Mouse (Mus musculus): Measurements from ENCODE around the gene Odf3b. TPM values are rescaled to one million over a fixed set of nuclear protein-coding genes. Genes with fewer than 3 reads are reported as not detected.
A peak's percentile ranks its signal among the peaks of the same experiment; 100 is the strongest.

Gene Odf3b
- 2.1 and 3.2 TPM in 2 replicates for polyA plus RNA-seq (2015; fragmentation: Nextera tagmentation; extraction: Ambion mirVana)

DNA sequence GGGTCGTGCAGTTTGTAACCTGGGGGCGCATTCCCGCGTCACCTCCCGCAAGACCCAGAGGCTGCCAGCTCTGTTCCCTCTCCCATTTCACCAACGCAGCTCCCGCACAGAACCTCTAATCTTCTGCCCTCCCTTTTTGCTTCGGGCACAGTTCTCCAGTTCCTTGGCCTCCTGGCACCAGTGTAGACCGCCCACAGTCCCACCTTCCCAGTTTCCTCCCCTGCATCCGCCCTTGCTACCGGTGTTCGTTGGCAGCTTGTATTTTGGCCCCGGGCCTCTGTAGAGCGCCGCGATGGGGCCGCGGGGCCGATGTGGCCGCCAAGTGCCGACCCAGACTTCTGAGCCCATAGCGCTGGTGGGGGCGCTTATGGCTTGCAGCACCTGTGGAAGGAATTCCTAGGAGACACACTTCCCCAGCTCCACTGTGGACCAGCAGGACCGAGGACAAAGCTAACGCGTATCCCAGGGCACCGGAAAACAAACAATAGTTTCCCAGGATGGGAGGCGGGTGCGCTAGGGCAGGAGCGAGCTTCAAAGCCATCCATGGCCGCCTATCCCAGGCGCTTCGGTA lies at the start of gene Odf3b:
TSS of gene Odf3b (minus strand) at position 452 of the 571 bp plus-strand sequence.
- no peak within 1 kb of the TSS for H3K27ac ChIP-seq (ENCODE audit: low read depth, low read length)
- peaks cover 9% of the 10 kb centered on the region for H3K4me1 ChIP-seq (replicated peaks; ENCODE audit: control insufficient read depth, insufficient read depth, low read length)
- no peaks in the 10 kb centered on the region for H3K36me3 ChIP-seq (ENCODE audit: control insufficient read depth, insufficient read depth)
- TF ChIP-seq CTCF (IDR thresholded peaks at IDR 0.05; ENCODE audit: low read depth) = no peak
- peak within 1 kb of the TSS; percentile 42 for H3K4me3 ChIP-seq (ENCODE audit: low read depth, low read length)
- H3K4me2 ChIP-seq (replicated peaks; ENCODE audit: low read depth) = peak within 1 kb of the TSS; percentile 74
- H3K27me3 ChIP-seq (replicated peaks; ENCODE audit: control insufficient read depth, insufficient read depth, low read length) = peaks cover 39% of the 10 kb centered on the region
- no peak within 1 kb of the TSS for H3K9ac ChIP-seq (ENCODE audit: low read depth, low read length)
- no peak for ATAC-seq
- H3K9me3 ChIP-seq (ENCODE audit: control insufficient read depth) = no peaks in the 10 kb centered on the region
- WGBS = 1% methylated on average over 33 of the region's 33 CpGs

DNA sequence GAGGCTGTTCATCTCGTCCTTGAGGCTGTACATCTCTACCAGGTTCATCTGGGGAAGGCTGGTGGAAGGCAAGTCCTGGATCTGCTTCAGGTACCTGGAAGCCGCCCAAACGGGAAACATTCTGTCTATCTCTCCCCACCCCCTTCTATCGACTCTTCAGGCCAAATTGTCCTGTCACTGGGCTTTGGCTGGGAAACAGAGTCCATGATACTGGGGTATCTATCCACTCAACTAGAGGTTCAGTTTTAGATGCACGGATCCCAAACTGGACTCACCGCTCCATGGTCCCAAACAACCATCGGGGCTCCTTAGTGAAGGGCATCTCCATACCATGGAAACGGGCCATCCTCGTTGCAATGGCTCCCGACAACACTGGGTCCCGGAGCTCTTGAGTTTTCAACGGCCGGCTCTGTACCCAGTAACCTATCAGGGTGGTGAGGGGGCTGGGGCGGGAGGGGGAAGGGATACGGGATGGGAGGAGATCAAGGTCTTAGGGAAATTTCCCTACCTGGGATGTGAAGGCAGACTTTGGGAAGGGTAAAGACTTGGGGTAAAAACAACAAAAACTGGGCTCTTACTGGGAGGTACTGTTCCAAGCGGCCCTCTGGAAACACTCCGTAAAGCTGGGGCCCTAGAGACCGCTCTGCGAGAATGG lies 49.2 kb upstream of the Odf3b start:
- peak overlapping the region; percentile 82 for H3K4me3 ChIP-seq (ENCODE audit: low read depth, low read length)
- H3K9me3 ChIP-seq (ENCODE audit: control insufficient read depth) = no peaks in the 10 kb centered on the region
- peaks cover 29% of the 10 kb centered on the region for H3K36me3 ChIP-seq (ENCODE audit: control insufficient read depth, insufficient read depth)
- no peaks in the 10 kb centered on the region for H3K27me3 ChIP-seq (replicated peaks; ENCODE audit: control insufficient read depth, insufficient read depth, low read length)
- WGBS = 86% methylated on average over 19 of the region's 19 CpGs
- H3K27ac ChIP-seq (ENCODE audit: low read depth, low read length) = no peak overlapping the region
- TF ChIP-seq CTCF (IDR thresholded peaks at IDR 0.05; ENCODE audit: low read depth) = no peak
- ATAC-seq = no peak
- peaks cover 8% of the 10 kb centered on the region; the same call in 1 of the 2 replicates for H3K4me1 ChIP-seq (replicated peaks; ENCODE audit: control insufficient read depth, insufficient read depth, low read length)
- peak overlapping the region; percentile 83; the same call in 1 of the 2 replicates for H3K9ac ChIP-seq (ENCODE audit: low read depth, low read length)
- H3K4me2 ChIP-seq (replicated peaks; ENCODE audit: low read depth) = peak overlapping the region; percentile 94

DNA sequence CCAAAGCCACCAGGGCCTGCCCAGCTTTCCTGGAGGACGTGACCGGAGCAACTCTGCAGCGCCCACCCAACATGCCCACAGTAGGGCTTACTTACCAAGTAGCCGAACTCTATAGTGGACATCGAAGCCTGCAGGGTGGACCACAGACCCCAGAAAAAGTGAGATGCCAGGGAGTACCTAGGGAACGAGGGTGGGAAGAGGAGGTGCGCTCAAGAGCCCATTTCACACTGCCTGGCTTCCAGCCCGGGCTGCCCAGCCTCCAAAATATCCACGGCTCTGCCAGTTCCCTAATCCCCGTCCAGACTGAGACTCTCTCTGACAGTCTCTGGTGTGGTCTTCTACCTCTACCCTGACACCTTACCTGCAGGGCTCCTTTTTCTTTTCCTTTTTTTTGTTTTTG lies 47.6 kb upstream of the Odf3b start:
- Histone ChIP-seq H3K4me2 (replicated peaks; ENCODE audit: low read depth) (no peak overlapping the region), H3K27ac (ENCODE audit: low read depth, low read length) (no peak overlapping the region), H3K36me3 (ENCODE audit: control insufficient read depth, insufficient read depth) (peaks cover 29% of the 10 kb centered on the region), H3K9ac (ENCODE audit: low read depth, low read length) (no peak overlapping the region), H3K4me3 (ENCODE audit: low read depth, low read length) (no peak overlapping the region), H3K9me3 (ENCODE audit: control insufficient read depth) (no peaks in the 10 kb centered on the region), H3K4me1 (replicated peaks; ENCODE audit: control insufficient read depth, insufficient read depth, low read length) (peaks cover 8% of the 10 kb centered on the region; the same call in 1 of the 2 replicates), H3K27me3 (replicated peaks; ENCODE audit: control insufficient read depth, insufficient read depth, low read length) (no peaks in the 10 kb centered on the region)
- WGBS = 97% methylated on average over 10 of the region's 10 CpGs
- TF ChIP-seq CTCF (IDR thresholded peaks at IDR 0.05; ENCODE audit: low read depth) = no peak
- ATAC-seq = no peak

DNA sequence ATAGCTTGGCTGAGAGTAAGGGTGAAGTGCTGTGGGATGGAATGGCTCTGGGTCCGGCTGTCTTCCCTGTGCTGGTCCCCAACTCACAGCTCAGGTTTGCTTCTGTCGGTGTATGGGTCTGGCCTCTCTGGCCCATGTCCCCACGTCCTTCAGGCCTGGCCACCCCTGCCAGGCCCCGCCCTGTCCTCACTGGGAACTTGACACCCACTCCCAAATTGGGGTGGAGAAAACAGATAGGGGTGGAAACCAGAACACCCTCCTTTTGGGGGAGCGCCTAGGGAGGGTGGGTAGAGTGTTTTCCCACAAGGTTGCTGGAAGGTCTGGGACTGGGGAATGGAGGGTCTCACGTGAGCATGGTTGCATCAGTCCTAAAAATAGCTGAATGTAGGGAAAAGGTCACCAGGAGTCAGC lies 46.6 kb upstream of the Odf3b start, which contains the start of gene Cpt1b:
TSS of gene Cpt1b (minus strand) at position 153 of the 411 bp plus-strand sequence.
- no peak for ATAC-seq

DNA sequence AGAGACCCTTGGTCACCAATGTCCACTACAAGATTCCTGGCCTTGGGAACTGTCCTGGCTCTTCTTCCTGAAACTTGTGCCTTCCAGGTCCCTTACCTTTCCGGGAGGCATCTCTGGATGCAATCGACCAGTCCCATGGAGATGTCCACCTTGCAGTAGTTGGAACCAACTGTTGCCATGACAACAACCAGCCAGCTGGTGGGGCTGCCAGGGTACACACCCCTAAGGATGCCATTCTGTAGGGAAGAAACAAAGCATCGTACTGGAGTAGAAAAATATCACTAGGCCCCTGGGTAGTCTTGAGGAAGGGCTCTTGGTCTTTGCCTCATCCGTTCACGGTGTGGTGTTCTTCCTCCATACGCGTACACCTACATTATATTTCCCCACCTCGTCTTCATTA lies 45.5 kb upstream of the Odf3b start:
- no peak overlapping the region for H3K27ac ChIP-seq (ENCODE audit: low read depth, low read length)
- H3K9me3 ChIP-seq (ENCODE audit: control insufficient read depth) = no peaks in the 10 kb centered on the region
- no peak overlapping the region for H3K4me2 ChIP-seq (replicated peaks; ENCODE audit: low read depth)
- no peak overlapping the region for H3K4me3 ChIP-seq (ENCODE audit: low read depth, low read length)
- TF ChIP-seq CTCF (IDR thresholded peaks at IDR 0.05; ENCODE audit: low read depth) = no peak
- H3K9ac ChIP-seq (ENCODE audit: low read depth, low read length) = no peak overlapping the region
- peaks cover 36% of the 10 kb centered on the region for H3K36me3 ChIP-seq (ENCODE audit: control insufficient read depth, insufficient read depth)
- ATAC-seq = no peak
- 82% methylated on average over 8 of the region's 8 CpGs for WGBS
- no peaks in the 10 kb centered on the region for H3K27me3 ChIP-seq (replicated peaks; ENCODE audit: control insufficient read depth, insufficient read depth, low read length)
- 0 out of 2 replicates have a peak, but pooled peaks cover 8% of the 10 kb centered on the region for H3K4me1 ChIP-seq (replicated peaks; ENCODE audit: control insufficient read depth, insufficient read depth, low read length)

More for the DNA sequence above, 46.6 kb upstream of the Odf3b start, which contains the start of gene Cpt1b:
- H3K27me3 ChIP-seq (replicated peaks; ENCODE audit: control insufficient read depth, insufficient read depth, low read length) = no peaks in the 10 kb centered on the region
- TF ChIP-seq CTCF (IDR thresholded peaks at IDR 0.05; ENCODE audit: low read depth) = no peak
- 0 out of 2 replicates have a peak, but pooled peaks cover 8% of the 10 kb centered on the region for H3K4me1 ChIP-seq (replicated peaks; ENCODE audit: control insufficient read depth, insufficient read depth, low read length)
- no peak within 1 kb of the TSS for H3K4me3 ChIP-seq (ENCODE audit: low read depth, low read length)
- H3K9me3 ChIP-seq (ENCODE audit: control insufficient read depth) = no peaks in the 10 kb centered on the region
- WGBS = 48% methylated on average over 6 of the region's 6 CpGs
- H3K27ac ChIP-seq (ENCODE audit: low read depth, low read length) = no peak within 1 kb of the TSS
- peaks cover 29% of the 10 kb centered on the region for H3K36me3 ChIP-seq (ENCODE audit: control insufficient read depth, insufficient read depth)
- H3K9ac ChIP-seq (ENCODE audit: low read depth, low read length) = no peak within 1 kb of the TSS
- H3K4me2 ChIP-seq (replicated peaks; ENCODE audit: low read depth) = no peak within 1 kb of the TSS

DNA sequence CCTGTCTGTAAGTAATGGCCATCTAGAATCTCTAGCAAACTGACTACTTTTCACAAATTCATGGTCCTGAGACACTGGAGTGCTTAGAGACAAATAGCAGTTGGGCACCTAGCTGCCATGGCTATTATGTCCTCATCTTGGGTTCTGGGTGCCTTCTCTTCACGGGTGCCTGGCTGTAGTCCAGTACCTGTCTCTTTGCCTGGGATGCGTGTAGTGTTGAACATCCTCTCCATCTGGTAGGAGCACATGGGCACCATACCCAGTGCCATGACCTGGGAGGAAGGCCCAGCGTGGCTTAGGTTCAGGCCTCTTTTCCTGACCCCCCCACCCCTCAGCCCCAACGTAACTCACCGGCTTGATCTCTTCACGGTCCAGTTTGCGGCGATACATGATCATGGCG lies 42.9 kb upstream of the Odf3b start:
- Histone ChIP-seq H3K36me3 (ENCODE audit: control insufficient read depth, insufficient read depth) (peaks cover 39% of the 10 kb centered on the region), H3K9me3 (ENCODE audit: control insufficient read depth) (no peaks in the 10 kb centered on the region), H3K27me3 (replicated peaks; ENCODE audit: control insufficient read depth, insufficient read depth, low read length) (no peaks in the 10 kb centered on the region), H3K27ac (ENCODE audit: low read depth, low read length) (no peak overlapping the region), H3K4me1 (replicated peaks; ENCODE audit: control insufficient read depth, insufficient read depth, low read length) (no peaks in the 10 kb centered on the region), H3K4me3 (ENCODE audit: low read depth, low read length) (no peak overlapping the region), H3K4me2 (replicated peaks; ENCODE audit: low read depth) (no peak overlapping the region), H3K9ac (ENCODE audit: low read depth, low read length) (no peak overlapping the region)
- 92% methylated on average over 9 of the region's 9 CpGs for WGBS
- TF ChIP-seq CTCF (IDR thresholded peaks at IDR 0.05; ENCODE audit: low read depth) = no peak
- no peak for ATAC-seq

Measured in intestine, postnatal 0 days (tissue).